Mouse (Mus musculus): ENCODE measurements around the gene Cog2. TPM values are rescaled to one million over a fixed set of nuclear protein-coding genes. Genes with fewer than 3 reads are reported as not detected.

Cog2 gene
- polyA plus RNA-seq, 1 experiment from 2014 or later = 37.6 TPM

- Histone ChIP-seq H3K27me3 (replicated peaks; ENCODE audit: control insufficient read depth, insufficient read depth, low read length) (no peaks in the 10 kb centered on the region), H3K4me1 (ENCODE audit: control insufficient read depth, insufficient read depth, low read length) (no peaks in the 10 kb centered on the region), H3K4me2 (ENCODE audit: low read depth, low read length) (no peak overlapping the region), H3K9ac (ENCODE audit: low read depth, low read length) (no peak overlapping the region), H3K27ac (ENCODE audit: low read length) (no peak overlapping the region), H3K36me3 (ENCODE audit: control insufficient read depth, insufficient read depth, low read length) (no peaks in the 10 kb centered on the region), H3K4me3 (ENCODE audit: low read length) (no peak overlapping the region), H3K9me3 (ENCODE audit: control insufficient read depth, low read length) (no peaks in the 10 kb centered on the region; the same call in 1 of the 2 replicates)
- no peak for ATAC-seq
- 73% methylated on average over 8 of the region's 8 CpGs for WGBS
These were observed 12.8 kb upstream of the Cog2 start for GRCm38 (mm10) chr8:124507572-124508320.

DNA sequence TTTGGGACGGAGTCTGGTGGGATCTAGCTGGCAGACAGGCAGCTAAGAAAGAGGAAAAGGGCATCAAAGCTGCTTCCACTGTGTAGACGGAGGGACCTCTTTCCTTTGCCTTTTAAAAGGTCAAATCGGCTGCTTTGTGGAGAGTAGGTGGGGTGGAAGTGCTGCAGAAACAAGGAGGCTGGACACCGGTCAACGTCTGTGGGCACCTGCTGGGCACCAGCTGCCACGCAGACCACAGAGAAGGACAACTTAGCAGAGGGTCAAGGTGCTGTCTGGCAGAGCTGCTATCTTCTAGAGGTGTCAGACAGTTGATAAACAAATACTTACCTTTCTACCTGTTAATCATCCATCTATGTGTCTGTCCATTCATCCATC lies 12.3 kb upstream of the Cog2 start:
- Histone ChIP-seq H3K36me3 (ENCODE audit: control insufficient read depth, insufficient read depth, low read length) (no peaks in the 10 kb centered on the region), H3K4me2 (ENCODE audit: low read depth, low read length) (no peak overlapping the region), H3K9me3 (ENCODE audit: control insufficient read depth, low read length) (no peaks in the 10 kb centered on the region; the same call in 1 of the 2 replicates), H3K4me3 (ENCODE audit: low read length) (no peak overlapping the region), H3K27ac (ENCODE audit: low read length) (no peak overlapping the region), H3K9ac (ENCODE audit: low read depth, low read length) (no peak overlapping the region), H3K27me3 (replicated peaks; ENCODE audit: control insufficient read depth, insufficient read depth, low read length) (no peaks in the 10 kb centered on the region), H3K4me1 (ENCODE audit: control insufficient read depth, insufficient read depth, low read length) (no peaks in the 10 kb centered on the region)
- no peak for ATAC-seq
- WGBS = 63% methylated on average over 6 of the region's 6 CpGs

GRCm38 (mm10) chr8:124509156-124509555 lies 11.4 kb upstream of the Cog2 start:
- Histone ChIP-seq H3K4me1 (ENCODE audit: control insufficient read depth, insufficient read depth, low read length) (no peaks in the 10 kb centered on the region), H3K9me3 (ENCODE audit: control insufficient read depth, low read length) (no peaks in the 10 kb centered on the region), H3K27ac (ENCODE audit: low read length) (no peak overlapping the region), H3K36me3 (ENCODE audit: control insufficient read depth, insufficient read depth, low read length) (no peaks in the 10 kb centered on the region), H3K4me3 (ENCODE audit: low read length) (no peak overlapping the region), H3K4me2 (ENCODE audit: low read depth, low read length) (no peak overlapping the region), H3K9ac (ENCODE audit: low read depth, low read length) (no peak overlapping the region), H3K27me3 (replicated peaks; ENCODE audit: control insufficient read depth, insufficient read depth, low read length) (no peaks in the 10 kb centered on the region)
- 66% methylated on average over 3 of the region's 3 CpGs for WGBS
- ATAC-seq = no peak

GRCm38 (mm10) chr8:124516039-124516438 lies 4.5 kb upstream of the Cog2 start:
- H3K4me3 ChIP-seq (ENCODE audit: low read length) = no peak overlapping the region
- 69% methylated on average over 3 of the region's 3 CpGs for WGBS
- ATAC-seq = no peak

DNA sequence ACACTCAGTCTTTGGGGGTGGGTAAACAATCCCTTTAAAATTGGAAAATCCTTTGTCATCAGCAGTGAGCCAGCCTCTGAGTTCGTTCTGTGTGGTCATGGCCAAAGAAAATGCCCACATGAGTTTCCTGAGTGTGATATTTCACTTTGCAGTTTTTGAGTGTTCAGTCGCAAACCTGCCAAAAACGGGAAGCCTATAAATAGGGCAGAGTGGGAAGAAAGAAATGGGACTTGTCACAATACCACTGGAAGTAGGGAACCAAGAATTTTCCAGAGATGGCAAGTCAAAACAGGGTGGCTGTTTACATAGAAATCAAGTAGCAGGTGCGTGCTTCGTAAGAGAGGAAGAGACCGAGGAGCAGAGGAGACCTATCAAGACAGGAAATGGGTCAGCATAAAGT lies 4.0 kb upstream of the Cog2 start:
- H3K9ac ChIP-seq (ENCODE audit: low read depth, low read length) = no peak overlapping the region
- no peaks in the 10 kb centered on the region for H3K36me3 ChIP-seq (ENCODE audit: control insufficient read depth, insufficient read depth, low read length)
- ATAC-seq = no peak
- H3K4me2 ChIP-seq (ENCODE audit: low read depth, low read length) = no peak overlapping the region
- H3K4me3 ChIP-seq (ENCODE audit: low read length) = no peak overlapping the region
- WGBS = 72% methylated on average over 6 of the region's 6 CpGs
- no peak overlapping the region for H3K27ac ChIP-seq (ENCODE audit: low read length)
- H3K27me3 ChIP-seq (replicated peaks; ENCODE audit: control insufficient read depth, insufficient read depth, low read length) = no peaks in the 10 kb centered on the region
- peaks cover 3% of the 10 kb centered on the region for H3K4me1 ChIP-seq (ENCODE audit: control insufficient read depth, insufficient read depth, low read length)
- H3K9me3 ChIP-seq (ENCODE audit: control insufficient read depth, low read length) = no peaks in the 10 kb centered on the region

More at GRCm38 (mm10) chr8:124516039-124516438, 4.5 kb upstream of the Cog2 start:
- Histone ChIP-seq H3K9me3 (ENCODE audit: control insufficient read depth, low read length) (no peaks in the 10 kb centered on the region), H3K4me1 (ENCODE audit: control insufficient read depth, insufficient read depth, low read length) (no peaks in the 10 kb centered on the region; the same call in 1 of the 2 replicates), H3K36me3 (ENCODE audit: control insufficient read depth, insufficient read depth, low read length) (no peaks in the 10 kb centered on the region), H3K9ac (ENCODE audit: low read depth, low read length) (no peak overlapping the region), H3K27ac (ENCODE audit: low read length) (no peak overlapping the region), H3K27me3 (replicated peaks; ENCODE audit: control insufficient read depth, insufficient read depth, low read length) (no peaks in the 10 kb centered on the region), H3K4me2 (ENCODE audit: low read depth, low read length) (no peak overlapping the region)

- Histone ChIP-seq H3K27me3 (replicated peaks; ENCODE audit: control insufficient read depth, insufficient read depth, low read length) (no peaks in the 10 kb centered on the region), H3K9ac (ENCODE audit: low read depth, low read length) (no peak overlapping the region), H3K36me3 (ENCODE audit: control insufficient read depth, insufficient read depth, low read length) (no peaks in the 10 kb centered on the region), H3K9me3 (ENCODE audit: control insufficient read depth, low read length) (no peaks in the 10 kb centered on the region), H3K4me2 (ENCODE audit: low read depth, low read length) (no peak overlapping the region), H3K4me3 (ENCODE audit: low read length) (no peak overlapping the region), H3K27ac (ENCODE audit: low read length) (no peak overlapping the region), H3K4me1 (ENCODE audit: control insufficient read depth, insufficient read depth, low read length) (peaks cover 9% of the 10 kb centered on the region)
- 65% methylated on average over 6 of the region's 6 CpGs for WGBS
- ATAC-seq = no peak
These were observed 3.4 kb upstream of the Cog2 start for GRCm38 (mm10) chr8:124517142-124517541.

GRCm38 (mm10) chr8:124521946-124522345 lies 1.4 kb downstream of the Cog2 start:
- H3K4me3 ChIP-seq (ENCODE audit: low read length) = peak overlapping the region; percentile 96; the same call in 1 of the 2 replicates
- peak overlapping the region; percentile 87; the same call in 1 of the 2 replicates for H3K9ac ChIP-seq (ENCODE audit: low read depth, low read length)
- H3K27ac ChIP-seq (ENCODE audit: low read length) = no peak overlapping the region

DNA sequence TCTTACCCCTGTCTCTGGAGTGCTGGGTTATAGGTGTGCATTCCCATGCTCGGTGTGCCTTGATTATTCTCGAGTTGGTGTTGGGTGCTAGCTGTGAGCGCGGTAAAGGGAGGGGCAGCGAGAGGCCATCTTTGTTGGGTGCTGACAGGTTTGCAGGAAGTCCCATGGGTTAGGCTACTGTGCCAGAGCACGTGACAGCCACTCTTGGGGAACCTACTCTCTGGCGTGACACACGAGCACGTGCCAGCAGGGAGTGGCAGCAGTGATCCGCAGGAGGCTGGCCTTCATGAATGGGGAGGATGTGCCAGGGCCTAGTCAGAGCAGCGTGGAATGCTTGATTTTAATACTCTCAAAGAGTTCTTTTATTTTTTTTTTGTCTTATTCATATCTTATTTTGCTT lies 5.7 kb downstream of the Cog2 start:
- Histone ChIP-seq H3K27ac (ENCODE audit: low read length) (no peak overlapping the region), H3K4me1 (ENCODE audit: control insufficient read depth, insufficient read depth, low read length) (peaks cover 12% of the 10 kb centered on the region), H3K9me3 (ENCODE audit: control insufficient read depth, low read length) (no peaks in the 10 kb centered on the region), H3K9ac (ENCODE audit: low read depth, low read length) (no peak overlapping the region), H3K27me3 (replicated peaks; ENCODE audit: control insufficient read depth, insufficient read depth, low read length) (no peaks in the 10 kb centered on the region), H3K4me3 (ENCODE audit: low read length) (no peak overlapping the region), H3K4me2 (ENCODE audit: low read depth, low read length) (no peak overlapping the region), H3K36me3 (ENCODE audit: control insufficient read depth, insufficient read depth, low read length) (peaks cover 8% of the 10 kb centered on the region)
- ATAC-seq = no peak
- 93% methylated on average over 11 of the region's 11 CpGs for WGBS

More at GRCm38 (mm10) chr8:124521946-124522345, 1.4 kb downstream of the Cog2 start:
- no peak for ATAC-seq
- H3K9me3 ChIP-seq (ENCODE audit: control insufficient read depth, low read length) = no peaks in the 10 kb centered on the region
- WGBS = 94% methylated on average over 6 of the region's 6 CpGs
- no peaks in the 10 kb centered on the region for H3K27me3 ChIP-seq (replicated peaks; ENCODE audit: control insufficient read depth, insufficient read depth, low read length)
- peak overlapping the region; percentile 64 for H3K4me2 ChIP-seq (ENCODE audit: low read depth, low read length)
- H3K4me1 ChIP-seq (ENCODE audit: control insufficient read depth, insufficient read depth, low read length) = peaks cover 12% of the 10 kb centered on the region
- H3K36me3 ChIP-seq (ENCODE audit: control insufficient read depth, insufficient read depth, low read length) = no peaks in the 10 kb centered on the region

- H3K36me3 ChIP-seq (ENCODE audit: control insufficient read depth, insufficient read depth, low read length) = peaks cover 16% of the 10 kb centered on the region
- no peak overlapping the region for H3K9ac ChIP-seq (ENCODE audit: low read depth, low read length)
- H3K27ac ChIP-seq (ENCODE audit: low read length) = no peak overlapping the region
- H3K4me1 ChIP-seq (ENCODE audit: control insufficient read depth, insufficient read depth, low read length) = no peaks in the 10 kb centered on the region
- H3K4me3 ChIP-seq (ENCODE audit: low read length) = no peak overlapping the region
- ATAC-seq = no peak
- H3K27me3 ChIP-seq (replicated peaks; ENCODE audit: control insufficient read depth, insufficient read depth, low read length) = no peaks in the 10 kb centered on the region
- WGBS = 92% methylated on average over 14 of the region's 14 CpGs
- no peaks in the 10 kb centered on the region for H3K9me3 ChIP-seq (ENCODE audit: control insufficient read depth, low read length)
- no peak overlapping the region for H3K4me2 ChIP-seq (ENCODE audit: low read depth, low read length)
These were observed 9.5 kb downstream of the Cog2 start for GRCm38 (mm10) chr8:124530076-124530475.

- peaks cover 20% of the 10 kb centered on the region for H3K36me3 ChIP-seq (ENCODE audit: control insufficient read depth, insufficient read depth, low read length)
- no peak overlapping the region for H3K4me2 ChIP-seq (ENCODE audit: low read depth, low read length)
- H3K27me3 ChIP-seq (replicated peaks; ENCODE audit: control insufficient read depth, insufficient read depth, low read length) = no peaks in the 10 kb centered on the region
- no peaks in the 10 kb centered on the region for H3K9me3 ChIP-seq (ENCODE audit: control insufficient read depth, low read length)
- H3K4me3 ChIP-seq (ENCODE audit: low read length) = no peak overlapping the region
- no peaks in the 10 kb centered on the region for H3K4me1 ChIP-seq (ENCODE audit: control insufficient read depth, insufficient read depth, low read length)
- no peak overlapping the region for H3K9ac ChIP-seq (ENCODE audit: low read depth, low read length)
- no peak for ATAC-seq
- WGBS = 92% methylated on average over 7 of the region's 7 CpGs
- H3K27ac ChIP-seq (ENCODE audit: low read length) = no peak overlapping the region
These were observed 10.0 kb downstream of the Cog2 start for GRCm38 (mm10) chr8:124530556-124530955.

Measured in intestine, embryonic 16.5 days (tissue).